Mouse (Mus musculus) C2C12 (cell line): ENCODE measurements around the gene Siae.

Source experiments
- CTCF ChIP-seq: IDR thresholded peaks from one replicate; pipeline ENCODE4 v1.5.1; 2011; ENCODE audit not compliant: control insufficient read depth, insufficient read depth, insufficient read length
- FOSL1 ChIP-seq: IDR thresholded peaks from one replicate; pipeline ENCODE4 v1.8.0; 2011; ENCODE audit warnings: mild to moderate bottlenecking, low read length; ENCODE audit not compliant: poor library complexity, insufficient read depth, severe bottlenecking
- MAX ChIP-seq: IDR thresholded peaks from one replicate; pipeline ENCODE4 v1.6.1; 2011; ENCODE audit warnings: mild to moderate bottlenecking, control low read depth
- MYOD1 ChIP-seq: IDR thresholded peaks from one replicate; pipeline ENCODE4 v1.6.1; 2011; ENCODE audit warnings: low read depth; ENCODE audit not compliant: control insufficient read depth, insufficient read length
- MYOG ChIP-seq: IDR thresholded peaks from one replicate; pipeline ENCODE4 v1.6.1; 2011; ENCODE audit not compliant: control insufficient read depth, insufficient read length; ENCODE audit errors: extremely low read depth
- USF1 ChIP-seq: IDR thresholded peaks from one replicate; pipeline ENCODE4 v1.6.1; 2011; ENCODE audit warnings: low read depth, mild to moderate bottlenecking, control low read depth, moderate library complexity

DNA sequence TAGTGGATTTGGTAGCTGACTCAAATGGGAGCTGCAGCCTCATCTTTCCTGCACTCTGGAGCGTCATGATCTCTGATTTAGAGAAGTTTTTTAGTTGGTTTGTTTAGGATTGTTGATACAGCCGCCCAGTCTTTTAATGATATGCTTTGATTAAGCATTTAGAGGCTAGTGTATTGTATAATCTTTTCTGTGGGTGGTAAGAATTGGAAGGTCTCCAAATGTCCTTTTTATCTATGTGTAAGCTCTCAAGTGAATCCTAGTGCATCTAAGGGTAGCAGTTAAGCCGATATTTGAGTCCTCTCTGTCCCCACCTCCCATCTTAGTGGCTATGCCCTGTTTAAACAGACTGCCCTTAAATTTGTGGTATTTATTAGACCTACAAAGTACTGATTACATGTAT is 41.0 kb upstream of the Siae start:
- TF ChIP-seq CTCF: no peak
- no peak for TF ChIP-seq MYOG
- TF ChIP-seq USF1: no peak
- no peak for TF ChIP-seq MAX
- no peak for TF ChIP-seq FOSL1
- no peak for TF ChIP-seq MYOD1
